In the genomic region with DNA sequence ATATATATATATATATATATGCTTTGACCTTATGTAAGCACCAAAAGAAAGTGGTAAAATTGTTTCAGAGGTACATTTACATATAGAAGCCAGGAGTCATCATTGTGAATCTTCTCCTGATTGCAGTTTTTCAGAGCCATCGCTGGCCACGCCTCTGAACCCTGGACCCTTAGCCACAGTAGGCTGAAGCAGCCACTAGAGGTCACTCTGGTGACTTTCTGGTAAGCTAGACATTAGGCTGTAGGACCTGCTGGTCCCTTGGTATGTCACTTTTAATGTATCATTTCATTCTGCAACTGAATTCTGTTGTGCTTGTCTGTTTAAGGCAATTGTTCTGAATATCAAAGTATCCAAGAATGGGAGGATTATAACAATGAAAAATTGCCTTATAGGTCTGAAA, we compare ENCODE assay signal across 8 mouse cellular contexts. TPM values are rescaled to one million over a fixed set of nuclear protein-coding genes. Genes with fewer than 3 reads are reported as not detected.
DNase-seq lines count a peak whose midpoint lies in the region; ATAC-seq lines count a peak whose summit lies in the region.

No protein-coding gene starts in this region.

- intact Hi-C loops in left cerebral cortex, postnatal 4 days (cut with DNase I), result loop anchor here (5.0 kb wide), 3 partner anchors 182 to 1102 kb away; a partner anchor contains a TSS

- no peak overlapping the region for H3K4me2 ChIP-seq in hindbrain, embryonic 11.5 days (replicated peaks; ENCODE audit: low read depth, low read length)
- no peak overlapping the region for H3K4me2 ChIP-seq in hindbrain, embryonic 16.5 days (ENCODE audit: low read length)

- no peaks in the 10 kb centered on the region for H3K4me1 ChIP-seq in hindbrain, embryonic 11.5 days (replicated peaks; ENCODE audit: control insufficient read depth, insufficient read depth, low read length)
- H3K4me1 ChIP-seq in hindbrain, embryonic 16.5 days (ENCODE audit: control insufficient read depth, insufficient read depth, low read depth, low read length), result no peaks in the 10 kb centered on the region

- no peak overlapping the region for H3K4me3 ChIP-seq in hindbrain, embryonic 11.5 days (ENCODE audit: low read depth, low read length)
- H3K4me3 ChIP-seq in hindbrain, embryonic 16.5 days (ENCODE audit: low read length), result no peak overlapping the region

- H3K9ac ChIP-seq in hindbrain, embryonic 11.5 days (ENCODE audit: low read depth, low read length), result no peak overlapping the region
- no peak overlapping the region for H3K9ac ChIP-seq in hindbrain, embryonic 16.5 days (ENCODE audit: low read depth, low read length)

- no peaks in the 10 kb centered on the region for H3K9me3 ChIP-seq in hindbrain, embryonic 11.5 days (ENCODE audit: control insufficient read depth, low read length)
- no peaks in the 10 kb centered on the region for H3K9me3 ChIP-seq in hindbrain, embryonic 16.5 days (ENCODE audit: control insufficient read depth, low read length)

- no peaks in the 10 kb centered on the region for H3K27me3 ChIP-seq in hindbrain, embryonic 11.5 days (ENCODE audit: control insufficient read depth, insufficient read depth, low read length)
- no peaks in the 10 kb centered on the region for H3K27me3 ChIP-seq in hindbrain, embryonic 16.5 days (replicated peaks; ENCODE audit: control insufficient read depth, insufficient read depth, low read length)

- no peak overlapping the region for H3K27ac ChIP-seq in hindbrain, embryonic 11.5 days (ENCODE audit: low read depth, low read length)
- H3K27ac ChIP-seq in hindbrain, embryonic 16.5 days (ENCODE audit: low read depth, low read length), result no peak overlapping the region

- no peaks in the 10 kb centered on the region for H3K36me3 ChIP-seq in hindbrain, embryonic 11.5 days (ENCODE audit: control insufficient read depth, insufficient read depth, low read length)
- no peaks in the 10 kb centered on the region for H3K36me3 ChIP-seq in hindbrain, embryonic 16.5 days (ENCODE audit: control insufficient read depth, insufficient read depth, low read length)

- WGBS in hindbrain, embryonic 11.5 days, result 32% methylated on average over 2 of the region's 2 CpGs
- WGBS in hindbrain, embryonic 16.5 days, result 7% methylated on average over 2 of the region's 2 CpGs

- peak; percentile 66 for DNase-seq in hindbrain, embryonic 11.5 days (ENCODE audit: low spot score)
- peak; percentile 44 for DNase-seq in CD4-positive helper T cell, adult 2 months (ENCODE audit: low read depth, low spot score)
- peak; percentile 74 for DNase-seq in ZHBTc4 (ENCODE audit: low read depth, low spot score)
- peak; percentile 52 for DNase-seq in left cerebral cortex, postnatal 4 days
- DNase-seq in retina, postnatal 1 day, result peak; percentile 47

- ATAC-seq in hindbrain, embryonic 11.5 days (ENCODE audit: low FRiP score), result peak; percentile 60; the same call in 1 of the 2 replicates
- no peak for ATAC-seq in hindbrain, embryonic 16.5 days
- 0 out of 2 replicates have a peak, but pooled peaks have one; percentile 60 for ATAC-seq in erythroid progenitor cell, adult 5-6 weeks (replicated peaks; ENCODE audit: low FRiP score, poor library complexity, severe bottlenecking)
- no peak for ATAC-seq in inflammation-experienced regulatory T-cells, adult 6 months

RNA-seq across cellular contexts. Expression of a gene that starts 2.6 kb away (rescaled TPM):
- polyA plus RNA-seq in hindbrain, embryonic 11.5 days (2014; fragmentation: Nextera tagmentation; extraction: Ambion mirVana), result not detected in 2 replicates
- not detected in 2 replicates for polyA plus RNA-seq in hindbrain, embryonic 16.5 days (2015; fragmentation: Nextera tagmentation; extraction: Ambion mirVana)
- total RNA-seq in erythroid progenitor cell, adult 5-6 weeks (2015; ENCODE audit: low replicate concordance), result not detected in 2 replicates
- total RNA-seq in erythroid progenitor cell, adult 5-6 weeks (2017; ENCODE audit: low replicate concordance), result not detected in 2 replicates
- total RNA-seq in left cerebral cortex, postnatal 4 days (2021), result not detected
- polyA plus RNA-seq in inflammation-experienced regulatory T-cells, adult 6 months (2017; shearing (Covaris generic)), result not detected

RNA-seq across cellular contexts. Expression of a gene that starts 49.7 kb away (rescaled TPM):
- 0.27 TPM in 1 of 2 replicates, not detected in the other for polyA plus RNA-seq in hindbrain, embryonic 11.5 days (2014; fragmentation: Nextera tagmentation; extraction: Ambion mirVana)
- 1.9 and 2.5 TPM in 2 replicates for polyA plus RNA-seq in hindbrain, embryonic 16.5 days (2015; fragmentation: Nextera tagmentation; extraction: Ambion mirVana)
- total RNA-seq in erythroid progenitor cell, adult 5-6 weeks (2015; ENCODE audit: low replicate concordance), result 77.8 and 91.8 TPM in 2 replicates
- total RNA-seq in erythroid progenitor cell, adult 5-6 weeks (2017; ENCODE audit: low replicate concordance), result 54.4 and 79.4 TPM in 2 replicates
- 1 to 10 TPM; 1.7 to 3.9 TPM for total RNA-seq in left cerebral cortex, postnatal 4 days (2021)
- polyA plus RNA-seq in inflammation-experienced regulatory T-cells, adult 6 months (2017; shearing (Covaris generic)), result 10 to 100 TPM; 10.1 to 86.4 (median 28.2) TPM

Comparison
In these comparisons a context has a peak if more than half of its experiments do, and no peak if none do; other contexts are left out.
1. ATAC-seq: peak in hindbrain, embryonic 11.5 days (single experiment) and erythroid progenitor cell, adult 5-6 weeks (single experiment); none in hindbrain, embryonic 16.5 days (single experiment) and inflammation-experienced regulatory T-cells, adult 6 months (single experiment).
2. Peak in every context shown above with its lines, with median percentiles within 50 percentile points of each other: DNase-seq.